Mouse (Mus musculus) bone marrow, adult 2 months (tissue): Measurements from ENCODE around the gene Ssbp2.

ENCODE experiments used
- CTCF ChIP-seq: fragments of 200-500 bp; IDR thresholded peaks from 2 replicates; pipeline ENCODE4 v1.5.1; 2011; ENCODE audit warnings: low read length, control low read depth; ENCODE audit not compliant: control insufficient read depth, insufficient read depth
- POLR2A ChIP-seq: fragments of 200-500 bp; IDR thresholded peaks from 2 replicates; pipeline ENCODE4 v1.6.1; 2011; ENCODE audit warnings: low read depth, mild to moderate bottlenecking, control low read depth, low read length, borderline replicate concordance; ENCODE audit not compliant: control insufficient read depth

GRCm38 (mm10) chr13:91640219-91640618, 180.1 kb downstream of the Ssbp2 start:
- TF ChIP-seq CTCF (no peak), POLR2A (no peak)
